Comparison of ENCODE assay signal across 8 mouse cellular contexts in genomic region chr1:182280577-182280976, GRCm38 (mm10). TPM values are rescaled to one million over a fixed set of nuclear protein-coding genes. Genes with fewer than 3 reads are reported as not detected.
DNase-seq lines count a peak whose midpoint lies in the region; ATAC-seq and TF ChIP-seq lines count a peak whose summit lies in the region.

No protein-coding gene starts in this region.

- no peaks in the 10 kb centered on the region for H3K9me3 ChIP-seq in megakaryocyte, embryonic 14.5 days
- H3K9me3 ChIP-seq in forebrain, postnatal 0 days (ENCODE audit: low read length), result no peaks in the 10 kb centered on the region
- no peaks in the 10 kb centered on the region for H3K9me3 ChIP-seq in liver, embryonic 11.5 days (ENCODE audit: control insufficient read depth, low read length)
- H3K9me3 ChIP-seq in stomach, postnatal 0 days (ENCODE audit: control insufficient read depth, low read length), result no peaks in the 10 kb centered on the region

- TF ChIP-seq CTCF in forebrain, postnatal 0 days (IDR thresholded peaks at IDR 0.05; ENCODE audit: low read depth), result no peak
- no peak for TF ChIP-seq CTCF in stomach, postnatal 0 days (IDR thresholded peaks at IDR 0.05; ENCODE audit: low read depth)

- DNase-seq in forebrain, postnatal 0 days, result no peak
- no peak for DNase-seq in liver, embryonic 11.5 days (ENCODE audit: low spot score)
- DNase-seq in stomach, postnatal 0 days (ENCODE audit: low spot score), result no peak
- DNase-seq in urinary bladder, adult 18-20 months (ENCODE audit: low spot score in 2 of 2), result no peak
- DNase-seq in ovary, adult 18-20 months (ENCODE audit: low spot score), result no peak
- DNase-seq in left cerebral cortex, postnatal 10 days (ENCODE audit: extremely low spot score in 1 of 2, low spot score in 2 of 2), result no peak

- peaks cover 44% of the 10 kb centered on the region for H3K36me3 ChIP-seq in megakaryocyte, embryonic 14.5 days (replicated peaks; ENCODE audit: low read length)
- peaks cover 29% of the 10 kb centered on the region for H3K36me3 ChIP-seq in forebrain, postnatal 0 days (ENCODE audit: insufficient read depth)
- peaks cover 26% of the 10 kb centered on the region for H3K36me3 ChIP-seq in liver, embryonic 11.5 days (ENCODE audit: control insufficient read depth, insufficient read depth, low read length)
- peaks cover 7% of the 10 kb centered on the region for H3K36me3 ChIP-seq in stomach, postnatal 0 days (ENCODE audit: control insufficient read depth, insufficient read depth, low read length)

- H3K9ac ChIP-seq in forebrain, postnatal 0 days, result no peak overlapping the region
- H3K9ac ChIP-seq in liver, embryonic 11.5 days (ENCODE audit: low read depth, low read length), result no peak overlapping the region; the same call in 1 of the 2 replicates
- peak overlapping the region; percentile 93; the same call in 1 of the 2 replicates for H3K9ac ChIP-seq in stomach, postnatal 0 days (ENCODE audit: low read length)

- peak overlapping the region; percentile 88 for H3K4me2 ChIP-seq in forebrain, postnatal 0 days (ENCODE audit: low read depth)
- peak overlapping the region; percentile 93 for H3K4me2 ChIP-seq in liver, embryonic 11.5 days
- peak overlapping the region; percentile 82 for H3K4me2 ChIP-seq in stomach, postnatal 0 days (replicated peaks; ENCODE audit: low read depth)

- intact Hi-C loops in left cerebral cortex, postnatal 10 days (cut with DNase I), result no loop called here

- H3K4me1 ChIP-seq in megakaryocyte, embryonic 14.5 days, result peaks cover 71% of the 10 kb centered on the region
- H3K4me1 ChIP-seq in forebrain, postnatal 0 days (ENCODE audit: insufficient read depth), result peaks cover 9% of the 10 kb centered on the region; the same call in 1 of the 2 replicates
- peaks cover 19% of the 10 kb centered on the region for H3K4me1 ChIP-seq in liver, embryonic 11.5 days (replicated peaks; ENCODE audit: control insufficient read depth, insufficient read depth, low read length)
- peaks cover 11% of the 10 kb centered on the region; the same call in 1 of the 2 replicates for H3K4me1 ChIP-seq in stomach, postnatal 0 days (replicated peaks; ENCODE audit: control insufficient read depth, insufficient read depth)

- no peak for ATAC-seq in megakaryocyte, adult 5-6 weeks (ENCODE audit: poor library complexity, severe bottlenecking)
- ATAC-seq in forebrain, postnatal 0 days, result no peak
- ATAC-seq in liver, embryonic 11.5 days (replicated peaks; ENCODE audit: low FRiP score), result no peak
- ATAC-seq in stomach, postnatal 0 days (ENCODE audit: low FRiP score, low TSS enrichment), result no peak

- H3K27ac ChIP-seq in forebrain, postnatal 0 days (ENCODE audit: low read depth, low read length), result no peak overlapping the region
- H3K27ac ChIP-seq in liver, embryonic 11.5 days (ENCODE audit: low read depth, low read length), result peak overlapping the region; percentile 92
- H3K27ac ChIP-seq in stomach, postnatal 0 days (replicated peaks), result 0 out of 2 replicates have a peak overlapping the region, but pooled peaks have one; percentile 4

- 50% methylated on average over 11 of the region's 11 CpGs for WGBS in forebrain, postnatal 0 days
- 61% methylated on average over 11 of the region's 11 CpGs for WGBS in liver, embryonic 11.5 days
- 47% methylated on average over 11 of the region's 11 CpGs for WGBS in stomach, postnatal 0 days

- no peak for TF ChIP-seq EP300 in stomach, postnatal 0 days (optimal IDR thresholded peaks at IDR 0.05)

- H3K27me3 ChIP-seq in megakaryocyte, embryonic 14.5 days (replicated peaks), result no peaks in the 10 kb centered on the region
- 0 out of 2 replicates have a peak, but pooled peaks cover 3% of the 10 kb centered on the region for H3K27me3 ChIP-seq in forebrain, postnatal 0 days (ENCODE audit: insufficient read depth, low read length)
- H3K27me3 ChIP-seq in liver, embryonic 11.5 days (replicated peaks; ENCODE audit: control insufficient read depth, insufficient read depth, low read length), result no peaks in the 10 kb centered on the region
- no peaks in the 10 kb centered on the region for H3K27me3 ChIP-seq in stomach, postnatal 0 days (ENCODE audit: control insufficient read depth, insufficient read depth, low read length)

- H3K4me3 ChIP-seq in megakaryocyte, embryonic 14.5 days (replicated peaks), result peak overlapping the region; percentile 83
- no peak overlapping the region for H3K4me3 ChIP-seq in forebrain, postnatal 0 days (ENCODE audit: low read depth, low read length)
- H3K4me3 ChIP-seq in liver, embryonic 11.5 days (ENCODE audit: low read depth, low read length), result peak overlapping the region; percentile 86
- peak overlapping the region; percentile 85; the same call in 1 of the 2 replicates for H3K4me3 ChIP-seq in stomach, postnatal 0 days (ENCODE audit: low read depth, low read length)

RNA-seq across cellular contexts. Expression of gene Degs1, which starts 2.0 kb away (rescaled TPM):
- 9.6 and 32.4 TPM in 2 replicates for polyA plus RNA-seq in megakaryocyte, embryonic 14.5 days (2012; ENCODE audit: insufficient read depth, low replicate concordance)
- total RNA-seq in megakaryocyte, adult 5-6 weeks (2015), result 417 and 430 TPM in 2 replicates
- total RNA-seq in megakaryocyte, adult 5-6 weeks (2017), result 194 and 208 TPM in 2 replicates
- 55.5 and 62.5 TPM in 2 replicates for total RNA-seq in forebrain, postnatal 0 days (2014; rRNA removed)
- polyA plus RNA-seq in forebrain, postnatal 0 days (2015; fragmentation: Nextera tagmentation; extraction: Ambion mirVana), result 76.1 and 87.2 TPM in 2 replicates
- polyA plus RNA-seq in liver, embryonic 11.5 days (2014; fragmentation: Nextera tagmentation; extraction: Ambion mirVana), result 129 and 132 TPM in 2 replicates
- 214 and 223 TPM in 2 replicates for polyA plus RNA-seq in stomach, postnatal 0 days (2015; fragmentation: Nextera tagmentation; extraction: Ambion mirVana)
- total RNA-seq in left cerebral cortex, postnatal 10 days (2021), result 10 to 100 TPM; 62.6 to 64.1 TPM
